Mouse (Mus musculus) cortical plate, adult 2 months (tissue): Measurements from ENCODE around the gene Hpse2. TPM values are rescaled to one million over a fixed set of nuclear protein-coding genes. Genes with fewer than 3 reads are reported as not detected.

ENCODE experiments used
- H3K27ac ChIP-seq: fragments of 200-500 bp; 2 replicates; pipeline ENCODE4 v1.5.1; 2012; ENCODE audit warnings: low read length, control low read depth, inconsistent platforms; ENCODE audit not compliant: insufficient read depth
- H3K4me1 ChIP-seq: fragments of 200-500 bp; 2 replicates; pipeline ENCODE4 v1.6.1; 2011; ENCODE audit warnings: low read length; ENCODE audit not compliant: control insufficient read depth, insufficient read depth
- H3K4me3 ChIP-seq: fragments of 200-500 bp; 2 replicates; pipeline ENCODE4 v1.5.1; 2011; ENCODE audit warnings: mild to moderate bottlenecking, low read length, control low read depth; ENCODE audit not compliant: insufficient read depth
- CTCF ChIP-seq: fragments of 200-500 bp; IDR thresholded peaks from 2 replicates; pipeline ENCODE4 v1.5.1; 2011; ENCODE audit warnings: mild to moderate bottlenecking, control low read depth, low read length; ENCODE audit not compliant: insufficient read depth; ENCODE audit errors: extremely low read depth
- POLR2A ChIP-seq: fragments of 200-500 bp; IDR thresholded peaks from 2 replicates; pipeline ENCODE4 v1.6.1; 2011; ENCODE audit warnings: mild to moderate bottlenecking, low read length, control low read depth; ENCODE audit not compliant: insufficient read depth; ENCODE audit errors: extremely low read depth
- polyA plus RNA-seq: library from polyadenylated mRNA; depleted of rRNA; stranded (reverse); fragments of >200 nt; gene quantifications from 2 replicates; pipeline ENCODE4 v1.2.3, GENCODE M21; 2012

The Hpse2 gene
- polyA plus RNA-seq, 1 experiment = 0.02 TPM

DNA sequence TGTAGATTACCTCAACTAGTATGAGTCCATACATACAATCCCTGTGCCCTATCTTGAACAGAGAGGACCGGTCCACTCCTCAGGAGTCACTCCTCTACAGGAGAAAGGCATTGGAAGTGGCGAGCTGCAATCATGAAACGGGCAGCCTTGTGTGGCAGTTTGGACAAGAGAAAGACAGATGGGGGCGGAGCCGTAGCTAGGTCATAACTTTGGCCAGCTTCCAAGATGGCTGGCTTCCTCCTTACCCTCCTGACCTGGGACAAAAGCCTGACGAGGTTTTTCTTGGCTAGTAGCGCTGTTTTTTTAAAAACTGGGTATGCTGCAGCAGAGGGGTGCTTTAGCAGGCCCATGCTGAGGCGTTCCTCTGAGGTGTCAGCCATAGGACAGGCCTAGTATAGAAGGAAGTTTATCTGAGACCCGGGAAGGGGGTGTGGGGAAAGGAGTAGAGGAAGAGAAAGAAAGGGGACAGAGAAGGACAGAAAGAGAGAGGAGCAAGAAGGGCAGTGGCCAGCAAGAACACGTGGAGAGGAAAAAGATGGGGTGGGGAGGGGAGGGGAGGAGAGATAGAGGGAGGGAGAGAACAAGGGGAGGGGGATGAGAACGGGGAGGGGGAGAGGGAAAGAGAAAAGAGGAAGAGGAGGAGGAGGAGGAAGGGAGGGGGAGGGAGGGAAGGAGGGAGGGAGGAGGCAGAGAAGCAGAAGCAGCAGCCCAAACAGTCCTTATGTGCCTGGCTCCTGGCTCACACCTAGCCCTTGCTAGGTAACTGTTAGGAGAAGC lies 634.8 kb downstream of the Hpse2 start:
- TF ChIP-seq CTCF = no peak
- Histone ChIP-seq H3K4me3 (0 out of 2 replicates have a peak overlapping the region, but pooled peaks have one; percentile 17), H3K27ac (no peak overlapping the region), H3K4me1 (0 out of 2 replicates have a peak, but pooled peaks cover 2% of the 10 kb centered on the region)

DNA sequence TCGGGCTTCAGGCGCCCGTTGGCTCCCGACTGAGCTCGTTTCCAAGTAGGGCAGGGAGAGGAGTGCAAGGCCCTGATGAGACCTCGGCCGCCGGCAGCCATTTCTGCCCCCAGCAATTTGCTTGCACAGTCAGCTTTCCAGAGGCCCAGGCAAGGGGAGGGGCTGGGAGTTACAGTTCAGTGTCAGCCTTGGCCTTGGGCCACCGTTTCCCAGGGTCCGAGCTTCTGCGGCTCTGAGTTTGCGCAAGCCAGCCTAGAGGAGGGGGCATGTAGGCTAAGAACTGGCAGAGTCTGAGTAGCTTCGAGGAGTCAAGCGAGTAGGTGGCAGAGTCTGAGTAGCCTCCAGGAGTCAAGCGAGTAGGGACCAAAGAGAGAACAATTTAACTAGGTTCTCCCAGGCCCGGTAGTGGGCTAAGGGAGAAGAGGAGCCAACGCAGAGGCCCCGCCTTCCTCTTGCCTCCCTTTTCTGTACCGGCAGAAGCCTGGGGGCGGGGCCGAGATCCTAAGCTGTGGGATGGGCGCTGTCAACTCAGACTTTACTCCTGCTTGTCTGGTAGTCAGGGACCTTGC lies 635.7 kb downstream of the Hpse2 start, which contains the start of gene Pyroxd2:
TSS of gene Pyroxd2 (minus strand) at position 413 of the 569 bp plus-strand sequence.
- no peak within 1 kb of the TSS for H3K27ac ChIP-seq
- 0 out of 2 replicates have a peak, but pooled peaks cover 2% of the 10 kb centered on the region for H3K4me1 ChIP-seq
- H3K4me3 ChIP-seq = peak within 1 kb of the TSS; percentile 17
- TF ChIP-seq POLR2A (no peak), CTCF (no peak)

DNA sequence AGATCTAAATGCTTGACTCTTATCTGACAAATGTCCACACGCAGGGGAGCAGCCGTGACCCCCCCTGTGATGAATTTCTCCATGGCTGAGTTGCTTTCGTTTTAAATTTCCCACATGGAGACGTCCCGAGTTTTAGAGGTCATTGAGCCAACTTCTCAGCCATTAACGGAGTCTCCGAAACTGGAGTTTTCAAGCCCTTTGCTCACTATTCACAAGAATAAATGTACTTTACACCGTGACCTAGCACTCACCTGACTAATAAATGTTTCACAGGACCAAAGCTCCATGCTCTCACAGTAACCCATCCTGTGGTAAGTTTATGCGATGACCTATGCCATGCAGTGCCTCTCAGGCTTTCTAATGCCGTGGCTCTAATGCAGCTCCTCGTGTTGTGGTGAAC lies 638.0 kb downstream of the Hpse2 start:
- Histone ChIP-seq H3K27ac (no peak overlapping the region), H3K4me3 (no peak overlapping the region), H3K4me1 (0 out of 2 replicates have a peak, but pooled peaks cover 2% of the 10 kb centered on the region)
- TF ChIP-seq CTCF (no peak), POLR2A (no peak)

DNA sequence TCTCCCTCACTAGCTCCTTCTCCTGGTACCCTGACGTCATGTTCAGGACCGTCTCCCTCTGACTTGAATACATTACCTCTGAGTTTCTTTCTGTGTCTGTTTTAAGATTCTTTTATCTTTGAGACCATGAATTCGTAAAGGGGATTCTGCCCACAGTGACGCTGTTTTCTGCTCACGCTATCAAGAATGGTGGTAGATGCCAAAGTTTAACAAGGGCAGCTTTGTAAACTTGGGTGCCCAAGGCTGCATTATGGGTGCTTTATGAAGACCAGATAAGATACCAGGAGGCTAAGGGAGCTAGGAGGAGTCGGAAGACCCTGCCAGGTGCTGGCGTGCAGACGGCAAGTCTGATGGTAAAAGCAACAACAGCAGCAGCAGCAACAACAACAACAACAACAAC lies 641.5 kb downstream of the Hpse2 start:
- H3K27ac ChIP-seq = no peak overlapping the region
- H3K4me1 ChIP-seq = 0 out of 2 replicates have a peak, but pooled peaks cover 2% of the 10 kb centered on the region
- TF ChIP-seq POLR2A = no peak
- no peak for TF ChIP-seq CTCF
- no peak overlapping the region for H3K4me3 ChIP-seq

DNA sequence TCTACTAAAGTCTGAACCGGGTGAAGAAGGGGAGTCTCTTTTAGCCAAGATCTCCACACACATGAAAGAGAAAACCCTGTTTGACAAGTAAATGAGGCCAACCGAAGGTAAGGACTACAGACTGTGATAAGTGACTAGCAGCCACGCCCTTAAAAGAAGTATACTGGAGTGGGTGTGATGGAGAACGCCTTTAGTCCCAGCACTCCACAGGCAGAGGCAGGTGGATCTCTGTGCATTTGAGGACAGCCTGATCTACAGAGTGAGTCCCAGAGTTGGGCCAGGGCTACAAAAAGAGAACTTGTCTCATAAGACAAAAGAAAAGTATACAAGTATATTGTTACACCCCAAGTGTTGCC lies 642.3 kb downstream of the Hpse2 start:
- Histone ChIP-seq H3K4me1 (peaks cover 2% of the 10 kb centered on the region; the same call in 1 of the 2 replicates), H3K27ac (no peak overlapping the region), H3K4me3 (no peak overlapping the region)
- no peak for TF ChIP-seq CTCF
- TF ChIP-seq POLR2A = no peak

DNA sequence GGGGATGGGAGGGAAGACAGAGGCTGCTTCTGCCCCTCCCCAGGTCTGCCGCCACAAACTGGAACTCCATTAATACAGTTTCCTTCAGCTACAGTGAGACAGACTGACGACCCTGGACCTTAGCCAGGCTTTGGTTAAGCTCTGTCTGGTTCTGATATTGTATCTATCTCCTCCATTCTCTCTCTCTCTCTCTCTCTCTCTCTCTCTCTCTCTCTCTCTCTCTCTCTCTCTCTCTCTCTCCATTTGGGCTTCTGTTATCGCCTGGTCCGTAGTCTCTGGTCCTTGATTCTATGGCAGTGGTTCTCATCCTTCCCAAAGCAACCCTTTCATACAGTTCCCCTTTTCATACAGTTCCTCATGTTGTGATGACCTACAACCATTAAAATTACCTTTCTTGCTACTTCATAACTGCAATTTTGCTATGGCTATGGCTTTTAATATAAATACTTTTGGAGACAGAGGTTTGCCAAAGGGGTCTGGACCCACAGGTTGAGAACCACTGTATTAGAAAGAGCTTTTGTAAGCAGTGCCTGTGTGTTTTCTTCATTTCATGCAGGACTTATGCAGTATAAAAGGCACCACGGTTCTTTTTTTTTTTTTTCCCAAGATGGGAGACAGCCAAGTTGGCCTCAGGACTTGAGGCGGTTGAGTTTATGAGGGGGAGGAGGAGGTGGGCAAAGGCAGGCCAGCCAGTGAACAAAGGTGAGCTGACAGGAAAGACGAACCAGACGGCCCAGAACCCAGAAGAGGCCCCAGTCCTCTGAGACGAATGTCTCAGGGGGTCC lies 642.9 kb downstream of the Hpse2 start:
- peaks cover 2% of the 10 kb centered on the region; the same call in 1 of the 2 replicates for H3K4me1 ChIP-seq

DNA sequence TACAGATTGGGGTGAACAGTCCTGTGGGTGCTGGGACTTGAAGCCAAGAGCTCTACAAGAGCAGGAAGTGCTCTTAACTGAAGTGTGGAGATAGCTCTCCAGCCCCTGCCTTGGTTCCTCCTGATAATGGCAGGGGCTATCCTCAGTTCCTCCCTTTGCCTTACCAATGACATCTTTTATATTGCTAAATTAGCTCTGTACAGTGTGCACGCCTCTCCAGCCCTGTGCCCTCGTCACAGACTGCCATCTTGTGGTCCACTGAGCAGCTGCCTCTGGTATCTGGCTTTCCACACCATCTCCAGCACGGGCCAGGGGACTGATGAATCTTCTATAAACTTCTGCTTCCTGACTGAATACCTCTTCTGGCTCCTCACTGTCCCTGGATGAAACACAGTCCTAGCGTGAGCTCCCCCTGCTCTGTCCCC lies 644.0 kb downstream of the Hpse2 start:
- Histone ChIP-seq H3K4me3 (no peak overlapping the region), H3K4me1 (peaks cover 2% of the 10 kb centered on the region; the same call in 1 of the 2 replicates), H3K27ac (no peak overlapping the region)
- no peak for TF ChIP-seq POLR2A
- peak; percentile 85 for TF ChIP-seq CTCF

More for the DNA sequence above, 642.9 kb downstream of the Hpse2 start:
- no peak overlapping the region for H3K27ac ChIP-seq
- no peak for TF ChIP-seq POLR2A
- TF ChIP-seq CTCF = no peak
- H3K4me3 ChIP-seq = no peak overlapping the region

DNA sequence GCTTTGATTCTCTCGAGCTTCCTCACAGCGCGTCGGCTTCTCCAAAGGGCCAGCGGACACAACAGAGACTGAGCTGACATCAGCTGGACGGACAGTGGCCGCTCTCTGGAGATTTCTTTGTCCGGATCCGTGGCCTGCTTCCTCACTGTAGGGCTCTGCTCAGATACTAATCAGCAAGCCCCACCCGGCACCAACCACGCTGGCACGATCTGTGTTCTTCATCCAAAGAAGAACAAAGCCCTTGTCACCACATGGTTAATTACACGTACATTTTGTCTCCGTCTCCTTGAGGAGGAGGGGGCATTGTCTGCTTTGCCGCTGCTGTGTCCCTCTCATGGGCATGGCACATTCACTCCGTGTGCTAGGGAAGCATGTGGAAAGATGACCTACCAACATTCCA lies 644.9 kb downstream of the Hpse2 start:
- Histone ChIP-seq H3K4me1 (peaks cover 2% of the 10 kb centered on the region; the same call in 1 of the 2 replicates), H3K4me3 (no peak overlapping the region), H3K27ac (no peak overlapping the region)
- TF ChIP-seq CTCF (no peak), POLR2A (no peak)

DNA sequence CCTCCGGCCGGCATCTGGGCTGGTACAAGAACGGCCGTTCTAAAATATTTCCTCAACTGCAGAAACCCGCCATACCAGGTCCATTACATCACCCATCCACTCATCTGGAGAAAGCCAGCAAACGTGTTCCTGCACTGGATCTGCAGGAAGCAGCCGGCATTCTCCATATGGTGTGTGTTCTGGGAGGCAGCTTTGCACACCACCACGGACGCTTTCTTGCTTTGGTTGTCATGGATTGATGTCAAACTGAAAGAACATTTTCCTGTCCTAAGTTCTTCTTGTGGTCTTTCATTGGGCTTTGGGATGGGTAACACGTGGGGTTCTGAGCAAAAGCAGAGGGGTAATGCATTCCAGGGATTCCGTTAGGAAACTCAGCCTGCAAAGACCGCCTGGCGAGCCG lies 646.3 kb downstream of the Hpse2 start:
- Histone ChIP-seq H3K4me1 (peaks cover 2% of the 10 kb centered on the region; the same call in 1 of the 2 replicates), H3K27ac (no peak overlapping the region), H3K4me3 (no peak overlapping the region)
- TF ChIP-seq POLR2A (no peak), CTCF (no peak)
